Mouse (Mus musculus) limb, embryonic 10.5 days (tissue): ENCODE measurements around the gene Fbxo40. TPM values are rescaled to one million over a fixed set of nuclear protein-coding genes. Genes with fewer than 3 reads are reported as not detected.

Source experiments
- DNase-seq: peaks from one replicate; pipeline ENCODE4 v3.0.0-alpha.2; 2017; ENCODE audit warnings: low spot score
- H3K27ac ChIP-seq: fragments of 300-500 bp; sonication (generic); 2 replicates; pipeline ENCODE4 v1.5.1; 2016; ENCODE audit warnings: mild to moderate bottlenecking
- H3K27me3 ChIP-seq: fragments of 300-500 bp; sonication (generic); 2 replicates; pipeline ENCODE4 v1.6.1; 2016; ENCODE audit warnings: low read depth, mild to moderate bottlenecking; ENCODE audit not compliant: poor library complexity, severe bottlenecking
- H3K36me3 ChIP-seq: fragments of 300-500 bp; sonication (generic); 2 replicates; pipeline ENCODE4 v1.6.1; 2016; ENCODE audit warnings: mild to moderate bottlenecking, moderate library complexity
- H3K4me1 ChIP-seq: fragments of 300-500 bp; sonication (generic); 2 replicates; pipeline ENCODE4 v1.6.1; 2016
- H3K4me3 ChIP-seq: fragments of 300-500 bp; sonication (generic); 2 replicates; pipeline ENCODE4 v1.5.1; 2016; ENCODE audit warnings: mild to moderate bottlenecking, moderate library complexity
- H3K9me3 ChIP-seq: fragments of 300-500 bp; sonication (generic); replicated peaks from 2 replicates; pipeline ENCODE4 v1.6.1; 2016; ENCODE audit warnings: mild to moderate bottlenecking
- WGBS: fragments of 180-500 bp; shearing (Covaris S2); methylation state at CpG from one replicate; pipeline ENCODE4 v1.1.7; 2016; 5-methylcytosine and 5-hydroxymethylcytosine counted together
- polyA plus RNA-seq: library from polyadenylated mRNA; unstranded; fragments of >200 nt; fragmentation: Nextera tagmentation; extraction: Ambion mirVana; gene quantifications from 2 replicates; pipeline ENCODE4 v1.2.1, GENCODE M21; 2016

The Fbxo40 gene
- polyA plus RNA-seq, 1 experiment from 2014 or later, result 0.28 TPM

GRCm38 (mm10) chr16:36941137-36941727, 49.0 kb downstream of the Fbxo40 start:
- no peaks in the 10 kb centered on the region for H3K4me1 ChIP-seq
- WGBS, result 84% methylated on average over 6 of the region's 6 CpGs
- no peaks in the 10 kb centered on the region for H3K36me3 ChIP-seq
- DNase-seq, result no peak
- no peak overlapping the region for H3K4me3 ChIP-seq
- H3K27ac ChIP-seq, result no peak overlapping the region
- H3K27me3 ChIP-seq, result no peaks in the 10 kb centered on the region
- no peaks in the 10 kb centered on the region for H3K9me3 ChIP-seq

- Histone ChIP-seq H3K4me1 (peaks cover 13% of the 10 kb centered on the region; the same call in 1 of the 2 replicates), H3K27me3 (no peaks in the 10 kb centered on the region), H3K9me3 (no peaks in the 10 kb centered on the region), H3K36me3 (peaks cover 26% of the 10 kb centered on the region), H3K4me3 (no peak overlapping the region), H3K27ac (no peak overlapping the region)
- DNase-seq, result no peak
- 76% methylated on average over 3 of the region's 3 CpGs for WGBS
These were observed 54.5 kb downstream of the Fbxo40 start for GRCm38 (mm10) chr16:36935814-36936213.

GRCm38 (mm10) chr16:36934841-36935620, 55.2 kb downstream of the Fbxo40 start, which contains the start of gene Hcls1:
TSS of gene Hcls1 (plus strand) at chr16:36934983.
- 88% methylated on average over 7 of the region's 7 CpGs for WGBS
- Histone ChIP-seq H3K36me3 (peaks cover 33% of the 10 kb centered on the region), H3K27me3 (no peaks in the 10 kb centered on the region), H3K4me3 (no peak within 1 kb of the TSS), H3K4me1 (peaks cover 18% of the 10 kb centered on the region; the same call in 1 of the 2 replicates), H3K9me3 (no peaks in the 10 kb centered on the region), H3K27ac (no peak within 1 kb of the TSS)
- DNase-seq, result no peak

- Histone ChIP-seq H3K27me3 (no peaks in the 10 kb centered on the region), H3K9me3 (no peaks in the 10 kb centered on the region), H3K4me3 (no peak overlapping the region), H3K4me1 (peaks cover 18% of the 10 kb centered on the region; the same call in 1 of the 2 replicates), H3K36me3 (peaks cover 40% of the 10 kb centered on the region), H3K27ac (no peak overlapping the region)
- WGBS, result 73% methylated on average over 6 of the region's 6 CpGs
- DNase-seq, result no peak
These were observed 56.0 kb downstream of the Fbxo40 start for GRCm38 (mm10) chr16:36934131-36934840.

- Histone ChIP-seq H3K4me3 (no peak overlapping the region), H3K4me1 (peaks cover 18% of the 10 kb centered on the region; the same call in 1 of the 2 replicates), H3K9me3 (no peaks in the 10 kb centered on the region), H3K27me3 (no peaks in the 10 kb centered on the region), H3K27ac (peak overlapping the region; percentile 3; the same call in 1 of the 2 replicates), H3K36me3 (peaks cover 58% of the 10 kb centered on the region)
- WGBS, result 94% methylated on average over 6 of the region's 6 CpGs
- no peak for DNase-seq
These were observed 57.7 kb downstream of the Fbxo40 start for GRCm38 (mm10) chr16:36932546-36932945.

- no peak for DNase-seq
- Histone ChIP-seq H3K9me3 (no peaks in the 10 kb centered on the region), H3K4me1 (peaks cover 18% of the 10 kb centered on the region; the same call in 1 of the 2 replicates), H3K36me3 (peaks cover 63% of the 10 kb centered on the region), H3K27me3 (no peaks in the 10 kb centered on the region), H3K4me3 (no peak overlapping the region), H3K27ac (peak overlapping the region; percentile 15; the same call in 1 of the 2 replicates)
- 63% methylated on average over 3 of the region's 3 CpGs for WGBS
These were observed 58.3 kb downstream of the Fbxo40 start for GRCm38 (mm10) chr16:36931976-36932375.

- WGBS, result 88% methylated on average over 10 of the region's 10 CpGs
- Histone ChIP-seq H3K36me3 (peaks cover 68% of the 10 kb centered on the region), H3K27ac (peak overlapping the region; percentile 15; the same call in 1 of the 2 replicates), H3K27me3 (no peaks in the 10 kb centered on the region), H3K4me3 (no peak overlapping the region), H3K9me3 (no peaks in the 10 kb centered on the region), H3K4me1 (peaks cover 18% of the 10 kb centered on the region; the same call in 1 of the 2 replicates)
- no peak for DNase-seq
These were observed 58.9 kb downstream of the Fbxo40 start for GRCm38 (mm10) chr16:36931381-36931780.

- Histone ChIP-seq H3K4me3 (no peak overlapping the region), H3K27ac (no peak overlapping the region), H3K27me3 (no peaks in the 10 kb centered on the region), H3K9me3 (no peaks in the 10 kb centered on the region), H3K4me1 (peaks cover 18% of the 10 kb centered on the region; the same call in 1 of the 2 replicates), H3K36me3 (peaks cover 77% of the 10 kb centered on the region)
- WGBS, result 63% methylated on average over 11 of the region's 11 CpGs
- no peak for DNase-seq
These were observed 59.8 kb downstream of the Fbxo40 start for GRCm38 (mm10) chr16:36930231-36931136.

GRCm38 (mm10) chr16:36929216-36929615, 61.1 kb downstream of the Fbxo40 start:
- Histone ChIP-seq H3K9me3 (no peaks in the 10 kb centered on the region), H3K4me1 (peaks cover 15% of the 10 kb centered on the region; the same call in 1 of the 2 replicates), H3K27ac (no peak overlapping the region), H3K27me3 (no peaks in the 10 kb centered on the region), H3K4me3 (no peak overlapping the region), H3K36me3 (peaks cover 87% of the 10 kb centered on the region)
- 95% methylated on average over 7 of the region's 7 CpGs for WGBS
- no peak for DNase-seq

- Histone ChIP-seq H3K4me3 (no peak overlapping the region), H3K9me3 (no peaks in the 10 kb centered on the region), H3K4me1 (peaks cover 12% of the 10 kb centered on the region; the same call in 1 of the 2 replicates), H3K27ac (no peak overlapping the region), H3K36me3 (peaks cover 89% of the 10 kb centered on the region), H3K27me3 (no peaks in the 10 kb centered on the region)
- no peak for DNase-seq
- WGBS, result 93% methylated on average over 8 of the region's 8 CpGs
These were observed 62.2 kb downstream of the Fbxo40 start for GRCm38 (mm10) chr16:36928106-36928500.

- no peak for DNase-seq
- peaks cover 12% of the 10 kb centered on the region; the same call in 1 of the 2 replicates for H3K4me1 ChIP-seq
- 91% methylated on average over 10 of the region's 10 CpGs for WGBS
- H3K9me3 ChIP-seq, result no peaks in the 10 kb centered on the region
- H3K4me3 ChIP-seq, result no peak overlapping the region
- no peak overlapping the region for H3K27ac ChIP-seq
- peaks cover 88% of the 10 kb centered on the region for H3K36me3 ChIP-seq
- H3K27me3 ChIP-seq, result no peaks in the 10 kb centered on the region
These were observed 62.7 kb downstream of the Fbxo40 start for GRCm38 (mm10) chr16:36927495-36928105.
